Mouse (Mus musculus) hindbrain, embryonic 11.5 days (tissue): ENCODE results near the gene Inppl1. TPM values are rescaled to one million over a fixed set of nuclear protein-coding genes. Genes with fewer than 3 reads are reported as not detected.

Experiments
- ATAC-seq: fragments of 200-750 bp; cut with Nextera tagmentation; 2 replicates; pipeline ENCODE4 v1.8.0; 2017; ENCODE audit warnings: mild to moderate bottlenecking, moderate TSS enrichment, moderate library complexity; ENCODE audit not compliant: low FRiP score
- DNase-seq: peaks from one replicate; pipeline ENCODE4 v3.0.0-alpha.2; 2015; ENCODE audit warnings: low spot score
- H3K27ac ChIP-seq: fragments of 300-500 bp; sonication (generic); 2 replicates; pipeline ENCODE4 v1.5.1; 2014; ENCODE audit warnings: mild to moderate bottlenecking, low read depth, low read length
- H3K27me3 ChIP-seq: fragments of 300-500 bp; sonication (generic); 2 replicates; pipeline ENCODE4 v1.6.1; 2014; ENCODE audit warnings: mild to moderate bottlenecking, low read length, moderate library complexity, mixed read lengths; ENCODE audit not compliant: control insufficient read depth, insufficient read depth
- H3K36me3 ChIP-seq: fragments of 300-500 bp; sonication (generic); 2 replicates; pipeline ENCODE4 v1.6.1; 2014; ENCODE audit warnings: mild to moderate bottlenecking, low read length, moderate library complexity, mixed read lengths; ENCODE audit not compliant: control insufficient read depth, insufficient read depth
- H3K4me1 ChIP-seq: fragments of 300-500 bp; sonication (generic); replicated peaks from 2 replicates; pipeline ENCODE4 v1.6.1; 2014; ENCODE audit warnings: low read length, mixed read lengths; ENCODE audit not compliant: control insufficient read depth, insufficient read depth
- H3K4me2 ChIP-seq: fragments of 300-500 bp; sonication (generic); replicated peaks from 2 replicates; pipeline ENCODE4 v1.6.1; 2014; ENCODE audit warnings: mild to moderate bottlenecking, low read depth, low read length
- H3K4me3 ChIP-seq: fragments of 300-500 bp; sonication (generic); 2 replicates; pipeline ENCODE4 v1.5.1; 2014; ENCODE audit warnings: low read depth, low read length
- H3K9ac ChIP-seq: fragments of 300-500 bp; sonication (generic); 2 replicates; pipeline ENCODE4 v1.6.1; 2014; ENCODE audit warnings: low read depth, low read length
- H3K9me3 ChIP-seq: fragments of 300-500 bp; sonication (generic); 2 replicates; pipeline ENCODE4 v1.6.1; 2016; ENCODE audit warnings: low read length; ENCODE audit not compliant: control insufficient read depth
- WGBS: fragments of 180-500 bp; shearing (Covaris S2); extraction: QIAGEN DNeasy Blood & Tissue Kit; methylation state at CpG from one replicate; pipeline ENCODE4 v1.1.7; 2014; 5-methylcytosine and 5-hydroxymethylcytosine counted together
- polyA plus RNA-seq: library from polyadenylated mRNA; unstranded; fragments of >200 nt; fragmentation: Nextera tagmentation; extraction: Ambion mirVana; gene quantifications from 2 replicates; pipeline ENCODE4 v1.2.1, GENCODE M21; 2014

Inppl1 gene
- polyA plus RNA-seq, 1 experiment from 2014 or later, result 25.2 TPM

- Histone ChIP-seq H3K4me1 (no peaks in the 10 kb centered on the region), H3K27ac (no peak within 1 kb of the TSS), H3K4me3 (no peak within 1 kb of the TSS), H3K4me2 (no peak within 1 kb of the TSS), H3K36me3 (no peaks in the 10 kb centered on the region), H3K9ac (no peak within 1 kb of the TSS), H3K27me3 (no peaks in the 10 kb centered on the region), H3K9me3 (no peaks in the 10 kb centered on the region)
- ATAC-seq (no peak), DNase-seq (no peak)
- 92% methylated on average over 4 of the region's 4 CpGs for WGBS
These were observed 19.1 kb upstream of the Inppl1 start, which contains the start of gene Folr2 for GRCm38 (mm10) chr7:101857094-101857493. Folr2 (minus strand) TSS chr7:101857194.

DNA sequence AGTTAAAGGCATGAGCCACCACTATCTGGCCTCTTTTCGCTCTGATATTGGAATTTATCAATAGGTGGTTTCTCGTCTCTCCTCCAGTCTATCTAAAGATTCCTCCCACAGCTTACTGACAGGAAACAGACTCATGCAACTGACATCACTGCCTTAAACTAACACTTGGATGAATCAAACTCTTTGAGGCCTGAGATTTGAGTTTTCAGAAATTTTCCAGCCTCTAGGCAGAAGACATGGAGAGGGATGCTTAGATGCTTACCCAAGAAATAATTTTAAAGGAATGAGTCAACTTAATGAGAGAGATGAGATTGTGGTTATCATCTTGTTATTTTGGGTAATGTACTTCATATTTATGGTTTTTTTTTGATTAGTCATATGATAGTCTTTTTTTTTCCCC is 15.8 kb upstream of the Inppl1 start:
- no peak overlapping the region for H3K27ac ChIP-seq
- H3K27me3 ChIP-seq, result no peaks in the 10 kb centered on the region
- 87% methylated on average over 2 of the region's 2 CpGs for WGBS
- H3K36me3 ChIP-seq, result no peaks in the 10 kb centered on the region
- no peaks in the 10 kb centered on the region for H3K9me3 ChIP-seq
- no peak for ATAC-seq
- no peak overlapping the region for H3K9ac ChIP-seq
- no peak overlapping the region for H3K4me2 ChIP-seq
- H3K4me3 ChIP-seq, result no peak overlapping the region
- no peak for DNase-seq
- no peaks in the 10 kb centered on the region for H3K4me1 ChIP-seq

- ATAC-seq, result no peak
These were observed 14.8 kb upstream of the Inppl1 start for GRCm38 (mm10) chr7:101852846-101853245.

GRCm38 (mm10) chr7:101851689-101852088 is 13.7 kb upstream of the Inppl1 start:
- Histone ChIP-seq H3K9me3 (no peaks in the 10 kb centered on the region), H3K36me3 (no peaks in the 10 kb centered on the region), H3K4me2 (no peak overlapping the region), H3K27me3 (no peaks in the 10 kb centered on the region), H3K4me1 (no peaks in the 10 kb centered on the region), H3K4me3 (no peak overlapping the region), H3K9ac (no peak overlapping the region), H3K27ac (no peak overlapping the region)
- no peak for DNase-seq
- no peak for ATAC-seq
- 91% methylated on average over 6 of the region's 6 CpGs for WGBS

More at GRCm38 (mm10) chr7:101852846-101853245, 14.8 kb upstream of the Inppl1 start:
- H3K4me2 ChIP-seq, result no peak overlapping the region
- no peaks in the 10 kb centered on the region for H3K4me1 ChIP-seq
- no peaks in the 10 kb centered on the region for H3K36me3 ChIP-seq
- no peak for DNase-seq
- no peaks in the 10 kb centered on the region for H3K27me3 ChIP-seq
- no peak overlapping the region for H3K27ac ChIP-seq
- WGBS, result 85% methylated on average over 6 of the region's 6 CpGs
- no peak overlapping the region for H3K9ac ChIP-seq
- no peaks in the 10 kb centered on the region for H3K9me3 ChIP-seq
- H3K4me3 ChIP-seq, result no peak overlapping the region

DNA sequence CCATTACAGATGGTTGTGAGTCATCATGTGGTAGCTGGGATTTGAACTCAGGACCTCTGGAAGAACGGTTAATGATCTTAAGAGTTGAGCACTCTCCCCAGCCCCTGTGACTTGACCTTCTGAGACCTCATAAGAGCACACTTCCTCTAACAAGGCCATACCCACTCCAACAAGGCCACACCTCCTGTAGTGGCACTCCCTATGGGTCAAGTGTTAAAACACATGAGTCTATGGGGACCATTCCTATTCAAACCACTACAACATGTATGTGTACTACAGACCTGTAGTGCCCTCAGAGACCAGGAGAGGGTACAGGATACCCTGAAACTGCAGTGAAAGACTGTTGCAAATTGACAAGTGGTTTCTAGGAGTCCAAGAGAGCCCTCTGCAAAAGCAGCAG is 9.9 kb upstream of the Inppl1 start:
- no peaks in the 10 kb centered on the region for H3K27me3 ChIP-seq
- no peak overlapping the region for H3K4me3 ChIP-seq
- no peaks in the 10 kb centered on the region for H3K36me3 ChIP-seq
- no peak for DNase-seq
- no peak overlapping the region for H3K4me2 ChIP-seq
- H3K9ac ChIP-seq, result no peak overlapping the region
- no peak for ATAC-seq
- no peak overlapping the region for H3K27ac ChIP-seq
- no peaks in the 10 kb centered on the region for H3K4me1 ChIP-seq
- no peaks in the 10 kb centered on the region for H3K9me3 ChIP-seq
- WGBS, result 90% methylated on average over 1 of the region's 1 CpGs

- Histone ChIP-seq H3K36me3 (no peaks in the 10 kb centered on the region), H3K4me1 (no peaks in the 10 kb centered on the region), H3K4me3 (no peak overlapping the region), H3K4me2 (no peak overlapping the region), H3K9me3 (no peaks in the 10 kb centered on the region), H3K27me3 (no peaks in the 10 kb centered on the region), H3K9ac (no peak overlapping the region), H3K27ac (no peak overlapping the region)
- no peak for ATAC-seq
- 73% methylated on average over 6 of the region's 6 CpGs for WGBS
- DNase-seq, result no peak
These were observed 6.2 kb upstream of the Inppl1 start for GRCm38 (mm10) chr7:101844186-101844585.

DNA sequence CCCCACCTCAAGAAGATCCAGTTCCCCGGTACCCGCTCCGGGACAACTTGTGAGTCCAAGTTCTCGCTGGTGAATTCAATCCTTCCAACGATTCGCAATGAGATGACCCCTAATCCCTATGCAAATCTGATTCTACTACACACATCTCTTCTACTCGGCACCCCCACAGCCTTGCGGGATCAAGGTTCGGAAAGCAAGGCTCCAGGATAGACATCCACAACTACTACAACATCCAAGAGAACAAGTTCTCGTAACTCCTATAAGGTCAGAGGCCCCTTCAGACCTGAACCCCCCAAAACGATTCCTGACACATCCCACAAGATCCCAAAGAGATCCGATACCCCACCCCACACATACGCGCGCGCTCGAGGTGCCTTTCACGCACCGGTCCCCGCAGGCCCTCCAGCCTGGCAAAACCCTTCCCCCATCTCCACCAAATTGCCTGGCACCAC is 849 bp downstream of the Inppl1 start:
- peak overlapping the region; percentile 79 for H3K4me3 ChIP-seq
- peak overlapping the region; percentile 96 for H3K9ac ChIP-seq
- peaks cover 6% of the 10 kb centered on the region; the same call in 1 of the 2 replicates for H3K4me1 ChIP-seq
- under 1% methylated on average over 20 of the region's 20 CpGs for WGBS
- no peaks in the 10 kb centered on the region for H3K9me3 ChIP-seq
- peak overlapping the region; percentile 89 for H3K4me2 ChIP-seq
- DNase-seq (peak; percentile 62), ATAC-seq (0 out of 2 replicates have a peak, but pooled peaks have one; percentile 1)
- peak overlapping the region; percentile 86 for H3K27ac ChIP-seq
- H3K27me3 ChIP-seq, result no peaks in the 10 kb centered on the region
- no peaks in the 10 kb centered on the region for H3K36me3 ChIP-seq

DNA sequence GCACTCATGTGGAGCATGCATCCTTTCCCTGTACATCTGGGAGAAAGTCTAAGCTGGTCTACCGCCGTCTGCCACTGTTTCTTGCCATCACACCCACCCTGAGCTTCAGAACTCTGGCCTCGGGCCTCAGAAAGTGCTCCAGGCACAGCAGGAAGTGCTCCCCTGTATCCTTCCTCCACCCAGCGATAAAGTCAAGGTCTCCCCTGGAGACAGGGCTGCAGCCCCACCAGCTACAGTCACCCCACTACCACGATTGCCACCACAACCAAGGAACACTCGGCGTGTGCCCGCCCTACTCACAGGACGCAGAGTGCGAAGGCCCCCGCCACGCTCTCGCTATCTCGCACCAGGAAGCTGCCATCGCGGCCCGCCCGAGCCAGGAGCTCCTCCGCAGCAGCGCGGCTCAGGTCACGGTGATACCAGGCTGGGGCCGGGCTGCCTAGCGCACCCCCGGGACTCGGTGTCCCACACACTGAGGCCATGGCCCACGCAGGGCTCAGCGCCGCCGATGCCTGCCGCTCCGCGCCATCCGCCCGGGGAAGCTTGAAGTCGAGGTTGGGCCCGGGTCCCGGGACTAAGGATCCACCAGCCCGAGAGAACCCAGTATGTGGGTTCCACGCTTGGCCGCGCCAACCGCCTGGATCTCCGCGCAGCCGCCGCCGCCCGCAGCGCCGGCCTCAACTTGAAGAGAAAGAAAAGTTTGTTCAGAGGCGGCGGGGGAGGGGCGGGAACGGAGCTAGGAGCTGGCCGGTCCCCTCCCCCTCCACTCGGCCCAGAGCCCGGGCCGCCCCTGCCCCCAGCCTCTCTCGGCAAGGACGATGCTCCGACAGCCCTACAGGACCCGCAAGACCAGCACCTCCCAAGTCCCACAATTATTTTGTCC is 1.5 kb downstream of the Inppl1 start:
- peaks cover 2% of the 10 kb centered on the region; the same call in 1 of the 2 replicates for H3K36me3 ChIP-seq
- H3K4me2 ChIP-seq, result peak overlapping the region; percentile 89
- H3K9me3 ChIP-seq, result no peaks in the 10 kb centered on the region
- no peaks in the 10 kb centered on the region for H3K27me3 ChIP-seq
- WGBS, result under 1% methylated on average over 52 of the region's 63 CpGs
- H3K27ac ChIP-seq, result peak overlapping the region; percentile 86
- DNase-seq, result peak; percentile 87
- ATAC-seq, result peak; percentile 63
- H3K4me1 ChIP-seq, result peaks cover 6% of the 10 kb centered on the region; the same call in 1 of the 2 replicates
- H3K9ac ChIP-seq, result peak overlapping the region; percentile 96
- H3K4me3 ChIP-seq, result peak overlapping the region; percentile 79
